Mouse (Mus musculus): ENCODE data around the gene Gm16181.
A peak's percentile ranks its signal among the peaks of the same experiment; 100 is the strongest.

Gm16181 gene

GRCm38 (mm10) chr17:35250348-35251120, 29.9 kb downstream of the Gm16181 start:
- DNase-seq (ENCODE audit: low spot score), result no peak

- no peak for DNase-seq (ENCODE audit: low spot score)
Measured at GRCm38 (mm10) chr17:35251162-35251719, 30.6 kb downstream of the Gm16181 start.

- no peak for DNase-seq (ENCODE audit: low spot score)
Measured at GRCm38 (mm10) chr17:35251981-35252380, 31.3 kb downstream of the Gm16181 start.

- DNase-seq (ENCODE audit: low spot score), result no peak
Measured at GRCm38 (mm10) chr17:35252619-35253292, 32.1 kb downstream of the Gm16181 start.

- DNase-seq (ENCODE audit: low spot score), result no peak
Measured at GRCm38 (mm10) chr17:35253293-35254093, 32.9 kb downstream of the Gm16181 start.

GRCm38 (mm10) chr17:35254241-35255098, 33.8 kb downstream of the Gm16181 start:
- no peak for DNase-seq (ENCODE audit: low spot score)

- no peak for DNase-seq (ENCODE audit: low spot score)
Measured at GRCm38 (mm10) chr17:35255301-35255700, 34.7 kb downstream of the Gm16181 start.

- no peak for DNase-seq (ENCODE audit: low spot score)
Measured at GRCm38 (mm10) chr17:35255704-35256103, 35.1 kb downstream of the Gm16181 start.

GRCm38 (mm10) chr17:35257378-35257777, 36.7 kb downstream of the Gm16181 start:
- DNase-seq (ENCODE audit: low spot score), result no peak

GRCm38 (mm10) chr17:35257824-35258491, 37.3 kb downstream of the Gm16181 start:
- DNase-seq (ENCODE audit: low spot score), result peak; percentile 74

- no peak for DNase-seq (ENCODE audit: low spot score)
Measured at GRCm38 (mm10) chr17:35258492-35259478, 38.2 kb downstream of the Gm16181 start.

GRCm38 (mm10) chr17:35259621-35260020, 39.0 kb downstream of the Gm16181 start:
- DNase-seq (ENCODE audit: low spot score), result no peak

- DNase-seq (ENCODE audit: low spot score), result no peak
Measured at GRCm38 (mm10) chr17:35261651-35262050, 41.0 kb downstream of the Gm16181 start.

- peak; percentile 86 for DNase-seq (ENCODE audit: low spot score)
Measured at GRCm38 (mm10) chr17:35262664-35263522, 42.3 kb downstream of the Gm16181 start, which contains the start of gene H2-D1. TSS of gene H2-D1 (plus strand) at chr17:35262730.

GRCm38 (mm10) chr17:35263523-35263883, 42.9 kb downstream of the Gm16181 start:
- DNase-seq (ENCODE audit: low spot score), result no peak

- no peak for DNase-seq (ENCODE audit: low spot score)
Measured at GRCm38 (mm10) chr17:35267399-35268086, 46.9 kb downstream of the Gm16181 start.

GRCm38 (mm10) chr17:35269653-35270347, 49.2 kb downstream of the Gm16181 start:
- DNase-seq (ENCODE audit: low spot score), result no peak
